Mouse (Mus musculus): ENCODE results near the gene Gm13030. TPM values are rescaled to one million over a fixed set of nuclear protein-coding genes. Genes with fewer than 3 reads are reported as not detected.

The Gm13030 gene
- total and polyA plus RNA-seq, 3 experiments, result not detected

- H3K79me2 ChIP-seq (ENCODE audit: control insufficient read depth, insufficient read depth, low read length, poor library complexity), result no peaks in the 10 kb centered on the region
- H3K36me3 ChIP-seq (ENCODE audit: control insufficient read depth in 1 of 2, insufficient read depth in 2 of 2, low read length in 2 of 2), result no peaks in the 10 kb centered on the region
- H3K27me3 ChIP-seq (ENCODE audit: control insufficient read depth in 1 of 2, insufficient read depth in 2 of 2, low read length in 2 of 2), result no peaks in the 10 kb centered on the region
- H3K9me3 ChIP-seq (replicated peaks; ENCODE audit: insufficient read depth, low read length), result no peaks in the 10 kb centered on the region
- no peak overlapping the region for H3K27ac ChIP-seq (ENCODE audit: control insufficient read depth, low read depth, low read length)
- TF ChIP-seq MXI1 (IDR thresholded peaks at IDR 0.05; ENCODE audit: low read depth, low read length) (no peak), UBTF (IDR thresholded peaks at IDR 0.05; ENCODE audit: borderline replicate concordance, insufficient read depth, low read depth, low read length) (no peak), MAFK (IDR thresholded peaks at IDR 0.05; ENCODE audit: borderline replicate concordance, low read depth, low read length) (no peak), POLR2AphosphoS5 (IDR thresholded peaks at IDR 0.05; ENCODE audit: borderline replicate concordance, low read depth, low read length) (no peak), TAL1 (IDR thresholded peaks at IDR 0.05; ENCODE audit: low read length) (no peak), MYB (IDR thresholded peaks at IDR 0.05; ENCODE audit: low read depth, low read length) (no peak), NELFE (IDR thresholded peaks at IDR 0.05; ENCODE audit: low read depth, low read length) (no peak), TCF12 (IDR thresholded peaks at IDR 0.05; ENCODE audit: low read depth, low read length) (no peak), GATA1 (IDR thresholded peaks at IDR 0.05; ENCODE audit: low read depth, low read length) (no peak), MAZ (IDR thresholded peaks at IDR 0.05; ENCODE audit: low read depth, low read length) (no peak), JUND (IDR thresholded peaks at IDR 0.05; ENCODE audit: low read depth, low read length) (no peak), RCOR1 (IDR thresholded peaks at IDR 0.05; ENCODE audit: low read depth, low read length) (no peak), SIN3A (IDR thresholded peaks at IDR 0.05; ENCODE audit: low read length) (no peak), ZC3H11A (IDR thresholded peaks at IDR 0.05; ENCODE audit: low read depth, low read length) (no peak), EP300 (IDR thresholded peaks at IDR 0.05; ENCODE audit: low read depth in 1 of 2, low read length in 2 of 2) (no peak), POLR2A (IDR thresholded peaks at IDR 0.05; ENCODE audit: control insufficient read depth in 1 of 2, insufficient read depth in 1 of 2, low read depth in 1 of 2, low read length in 2 of 2, poor library complexity in 1 of 2) (no peak), RAD21 (IDR thresholded peaks at IDR 0.05; ENCODE audit: low read depth, low read length) (no peak), CHD1 (IDR thresholded peaks at IDR 0.05; ENCODE audit: low read depth, low read length) (no peak), ZNF384 (IDR thresholded peaks at IDR 0.05; ENCODE audit: low read depth, low read length) (no peak)
- H3K9ac ChIP-seq (ENCODE audit: control insufficient read depth, low read depth, low read length, poor library complexity, severe bottlenecking), result no peak overlapping the region
- H3K4me3 ChIP-seq (ENCODE audit: control insufficient read depth in 1 of 2, insufficient read depth in 1 of 2, low read depth in 2 of 2, low read length in 2 of 2), result no peak overlapping the region
- no peaks in the 10 kb centered on the region for H3K4me1 ChIP-seq (ENCODE audit: control insufficient read depth in 1 of 2, insufficient read depth in 2 of 2, low read length in 2 of 2)
- DNase-seq (ENCODE audit: low read depth, low spot score), result no peak
Observed at GRCm38 (mm10) chr4:138879808-138880207, 6.0 kb upstream of the Gm13030 start.

GRCm38 (mm10) chr4:138878783-138879182 is 5.0 kb upstream of the Gm13030 start:
- Histone ChIP-seq H3K4me1 (ENCODE audit: control insufficient read depth in 1 of 2, insufficient read depth in 2 of 2, low read length in 2 of 2) (no peaks in the 10 kb centered on the region), H3K9ac (ENCODE audit: control insufficient read depth, low read depth, low read length, poor library complexity, severe bottlenecking) (no peak overlapping the region), H3K27me3 (ENCODE audit: control insufficient read depth in 1 of 2, insufficient read depth in 2 of 2, low read length in 2 of 2) (no peaks in the 10 kb centered on the region), H3K79me2 (ENCODE audit: control insufficient read depth, insufficient read depth, low read length, poor library complexity) (no peaks in the 10 kb centered on the region), H3K4me3 (ENCODE audit: control insufficient read depth in 1 of 2, insufficient read depth in 1 of 2, low read depth in 2 of 2, low read length in 2 of 2) (no peak overlapping the region), H3K9me3 (replicated peaks; ENCODE audit: insufficient read depth, low read length) (no peaks in the 10 kb centered on the region), H3K27ac (ENCODE audit: control insufficient read depth, low read depth, low read length) (no peak overlapping the region), H3K36me3 (ENCODE audit: control insufficient read depth in 1 of 2, insufficient read depth in 2 of 2, low read length in 2 of 2) (no peaks in the 10 kb centered on the region)
- TF ChIP-seq CTCF (IDR thresholded peaks at IDR 0.05 in 2 of 3, conservative IDR thresholded peaks at IDR 0.05 in 1 of 3; ENCODE audit: control insufficient read depth in 1 of 3, insufficient read depth in 1 of 3, low read depth in 2 of 3, low read length in 3 of 3, poor library complexity in 1 of 3, severe bottlenecking in 1 of 3) (no peak), TAL1 (IDR thresholded peaks at IDR 0.05; ENCODE audit: low read length) (no peak), SIN3A (IDR thresholded peaks at IDR 0.05; ENCODE audit: low read length) (no peak)
- DNase-seq (ENCODE audit: low read depth, low spot score), result no peak
